Mouse (Mus musculus) bone marrow macrophage, adult 2 months (primary cell): ENCODE data around the gene Ndufb3.

ENCODE experiments used
- CTCF ChIP-seq: IDR thresholded peaks from 2 replicates; pipeline ENCODE4 v1.5.1; 2012; ENCODE audit warnings: low read depth, mild to moderate bottlenecking, low read length, moderate library complexity
- POLR2A ChIP-seq: IDR thresholded peaks from 2 replicates; pipeline ENCODE4 v1.6.1; 2012; ENCODE audit warnings: mild to moderate bottlenecking, low read depth, low read length, borderline replicate concordance

DNA sequence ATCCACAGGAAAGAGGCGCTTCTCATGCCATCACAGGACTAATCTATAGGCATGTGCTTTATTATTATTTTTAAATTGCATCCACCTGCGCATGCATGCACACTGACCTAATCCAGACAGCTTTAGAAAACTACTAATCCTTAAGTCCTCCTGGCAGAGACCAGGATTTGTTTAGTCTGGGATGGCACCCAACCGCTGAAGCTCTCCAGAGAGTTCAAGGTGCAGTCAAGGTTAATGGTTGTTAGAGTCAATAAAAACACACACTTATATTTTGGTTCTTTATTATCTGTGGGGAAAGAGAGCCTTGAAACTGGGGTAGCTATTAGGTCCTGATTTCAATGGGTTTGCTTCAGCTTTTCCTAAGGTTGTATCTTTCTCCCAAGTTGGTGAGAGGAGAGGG lies 35.1 kb downstream of the Ndufb3 start:
- TF ChIP-seq CTCF = no peak
- TF ChIP-seq POLR2A = no peak
